Mouse (Mus musculus) heart, postnatal 0 days (tissue): ENCODE data around the gene Gm21969.

Source experiments
- CTCF ChIP-seq: IDR thresholded peaks from 2 replicates; pipeline ENCODE4 v1.5.1; 2016; ENCODE audit warnings: antibody characterized with exemption, control low read depth, low read depth
- EP300 ChIP-seq: IDR thresholded peaks from 2 replicates; pipeline ENCODE4 v1.6.1; 2016; ENCODE audit warnings: antibody characterized with exemption, low read depth

DNA sequence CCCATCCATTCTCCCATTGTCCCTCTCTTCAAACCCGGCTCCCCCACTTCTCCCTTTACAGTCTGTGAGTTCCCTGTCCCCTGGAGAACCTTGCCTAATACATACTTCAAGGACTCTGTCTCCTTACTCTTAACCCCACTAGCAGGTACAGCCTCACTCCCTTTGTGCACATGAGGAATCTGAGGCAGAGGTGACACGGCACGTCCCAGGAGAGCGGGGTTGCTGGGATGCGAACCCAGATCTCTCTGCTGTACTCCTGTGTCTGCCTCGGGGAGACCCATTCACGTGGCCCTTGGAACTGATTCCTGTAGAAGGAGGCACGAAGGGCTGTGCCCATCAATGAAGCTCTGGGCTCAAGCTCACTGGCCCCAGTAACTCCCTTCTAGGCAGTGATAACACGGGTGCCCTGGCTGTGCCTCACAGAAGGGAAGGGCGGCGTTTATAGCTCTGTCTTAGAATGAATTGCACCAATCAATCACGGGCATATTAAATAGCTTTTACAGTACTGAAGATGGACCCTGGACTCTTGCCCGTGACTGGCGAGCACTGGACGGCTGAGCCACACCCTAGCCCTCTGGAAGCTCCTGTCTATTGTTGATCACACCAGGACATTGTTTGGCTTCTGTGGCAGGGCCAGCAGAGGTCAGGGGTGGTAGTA is 47.2 kb downstream of the Gm21969 start:
- no peak for TF ChIP-seq CTCF
- TF ChIP-seq EP300, result no peak
